Mouse (Mus musculus) thymus, adult 18-20 months (tissue): ENCODE measurements around the gene Plagl1.

Source experiments
- DNase-seq, 2 experiments: peaks; one replicate each; pipeline ENCODE4 v3.0.0; 2022; ENCODE audit warnings: mixed read lengths in 2 of 2

Plagl1 gene

GRCm38 (mm10) chr10:13135751-13136150 is 75.4 kb downstream of the Plagl1 start:
- no peak for DNase-seq

DNA sequence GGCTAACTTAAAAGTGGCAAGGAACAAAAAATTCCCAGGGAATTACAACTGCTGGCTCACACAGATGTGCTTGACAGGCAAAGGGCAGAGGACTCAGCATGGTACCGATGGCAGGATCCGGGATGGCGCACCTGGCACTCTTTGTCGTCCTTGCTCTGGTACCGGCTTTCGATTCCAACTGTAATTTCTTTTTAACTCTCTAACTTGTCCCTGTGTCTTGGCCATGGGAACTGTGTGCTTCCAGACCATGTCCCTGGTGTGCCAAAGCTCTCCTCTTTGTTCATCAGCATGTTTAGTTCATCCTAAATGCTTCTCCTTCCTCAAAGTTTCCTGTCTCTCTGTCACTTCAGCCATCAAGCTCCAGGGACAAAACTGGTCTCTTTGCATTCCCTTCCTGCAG is 77.6 kb downstream of the Plagl1 start:
- DNase-seq, result no peak

DNA sequence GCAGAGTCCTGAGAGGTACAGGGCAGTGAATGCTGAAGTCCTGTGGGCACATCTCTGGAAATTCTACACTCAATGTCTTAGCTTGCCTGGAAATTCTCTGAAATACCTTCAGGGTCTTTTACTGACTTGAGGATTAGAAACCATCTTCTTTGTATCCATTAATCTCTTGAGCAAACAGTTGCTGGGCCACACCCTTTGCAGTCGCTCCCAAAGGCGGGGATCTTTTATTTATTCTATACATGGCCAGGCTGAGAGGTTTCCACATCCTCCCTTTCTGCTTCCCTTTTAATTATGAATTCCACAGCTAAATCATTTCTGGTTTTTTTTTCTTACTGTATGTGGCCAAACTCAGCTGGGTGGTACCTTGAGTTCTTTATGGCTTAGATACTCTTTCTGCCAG is 80.1 kb downstream of the Plagl1 start:
- no peak for DNase-seq

- no peak for DNase-seq
Measured at GRCm38 (mm10) chr10:13150435-13150834, 90.1 kb downstream of the Plagl1 start.

GRCm38 (mm10) chr10:13151353-13151752 is 91.0 kb downstream of the Plagl1 start:
- DNase-seq, result no peak

DNA sequence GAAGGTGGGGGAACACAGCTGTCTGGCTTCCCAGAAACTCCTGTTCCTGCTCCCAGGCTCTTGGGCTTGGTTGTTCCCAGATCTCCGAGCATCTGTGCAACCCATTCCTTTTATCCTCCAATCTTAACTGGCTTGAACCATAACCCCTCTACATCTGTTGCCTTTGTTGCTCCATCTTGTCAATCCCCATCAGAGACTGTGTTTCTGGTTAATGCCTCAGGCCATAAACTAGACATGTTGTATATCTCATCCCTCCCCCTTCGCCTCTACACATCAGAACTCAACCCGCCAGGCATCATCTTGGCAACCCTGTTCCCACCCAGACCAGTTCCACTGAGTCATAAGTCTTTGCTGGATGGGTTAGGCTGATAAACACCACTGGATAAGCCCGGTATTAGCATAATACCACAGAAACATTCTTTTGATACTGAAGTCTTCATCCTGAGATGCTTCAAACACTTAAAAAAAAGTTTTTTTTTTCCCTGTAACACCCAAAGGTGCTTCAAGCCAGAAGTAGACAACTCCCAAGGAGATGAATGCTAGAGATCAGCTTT is 92.6 kb downstream of the Plagl1 start:
- DNase-seq, result no peak

GRCm38 (mm10) chr10:13155377-13155776 is 95.1 kb downstream of the Plagl1 start:
- DNase-seq, result no peak

- DNase-seq, result no peak
Measured at GRCm38 (mm10) chr10:13160913-13161312, 100.6 kb downstream of the Plagl1 start.

DNA sequence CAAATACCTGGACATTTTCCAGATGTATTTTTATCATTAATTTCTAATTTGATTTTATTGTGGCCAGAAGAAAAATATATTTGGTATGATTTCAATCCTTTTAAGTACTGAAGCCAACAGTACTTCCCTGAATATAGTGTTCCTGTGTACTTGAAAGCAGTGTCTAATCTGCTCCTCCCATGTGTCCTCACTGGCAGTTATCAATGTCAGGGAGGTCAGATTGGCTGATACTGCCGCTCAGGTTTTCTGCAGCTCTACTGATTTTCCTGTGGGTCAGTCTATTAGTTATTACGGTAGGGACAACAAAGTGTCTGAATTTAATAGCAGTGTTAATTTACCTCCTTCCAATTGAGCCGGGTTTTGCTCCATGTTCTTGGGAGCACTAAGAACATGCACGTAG is 101.7 kb downstream of the Plagl1 start:
- DNase-seq, result no peak

GRCm38 (mm10) chr10:13168461-13168860 is 108.2 kb downstream of the Plagl1 start:
- no peak for DNase-seq

- no peak for DNase-seq
Measured at GRCm38 (mm10) chr10:13170739-13171448, 110.6 kb downstream of the Plagl1 start.

GRCm38 (mm10) chr10:13171461-13171860 is 111.2 kb downstream of the Plagl1 start:
- DNase-seq, result no peak

GRCm38 (mm10) chr10:13172798-13173221 is 112.5 kb downstream of the Plagl1 start:
- no peak for DNase-seq

DNA sequence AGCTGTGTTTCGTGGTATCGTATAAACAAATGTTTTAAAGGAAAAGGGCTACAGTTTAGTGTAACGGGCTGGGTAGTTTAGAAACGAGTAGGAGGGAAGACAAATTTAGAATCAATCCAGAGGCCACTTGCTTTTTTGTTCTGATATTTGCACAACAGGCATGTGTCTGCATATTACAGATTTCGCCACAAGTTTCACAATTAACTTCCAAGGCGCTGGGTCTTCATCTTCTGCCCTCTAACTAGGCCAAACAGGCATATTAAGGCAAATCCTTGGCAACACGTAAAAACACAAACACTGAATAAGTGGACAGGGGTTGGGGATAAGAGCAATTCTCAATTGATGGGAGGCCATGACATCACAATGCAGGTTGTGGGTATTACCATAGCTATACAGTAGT is 115.6 kb downstream of the Plagl1 start:
- DNase-seq, result no peak

DNA sequence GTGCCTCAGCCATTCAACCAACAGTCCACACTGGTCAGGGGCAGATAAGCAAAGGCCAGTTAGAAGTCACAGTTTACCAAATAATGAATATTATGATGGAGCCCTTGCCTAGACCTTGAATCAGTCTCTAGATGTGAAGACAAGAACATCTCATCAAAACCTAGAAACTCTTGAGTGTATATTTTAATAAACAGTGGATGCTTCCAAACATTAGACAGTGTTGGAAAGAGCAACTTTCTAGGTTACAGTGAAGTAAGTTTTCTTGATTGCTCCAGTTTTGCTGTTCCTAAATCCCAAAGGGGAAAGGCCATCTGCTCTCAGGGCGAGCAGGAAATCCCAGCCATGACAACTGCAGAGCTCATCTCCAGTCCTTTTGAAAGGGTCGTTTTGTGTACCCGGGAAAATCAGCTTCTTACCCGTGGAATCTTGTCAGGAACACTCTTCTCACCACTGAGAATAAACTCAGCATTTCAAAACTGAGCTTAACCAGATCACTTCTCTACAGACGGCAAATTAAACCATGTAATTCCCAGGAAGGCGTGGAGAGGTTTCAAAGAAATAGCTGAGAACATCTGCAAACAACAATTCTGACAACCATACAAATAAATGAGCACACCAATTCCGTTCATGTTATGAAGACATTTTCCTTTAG is 117.8 kb downstream of the Plagl1 start, which contains the start of gene Zc2hc1b:
TSS of gene Zc2hc1b (minus strand) at position 51 of the 652 bp plus-strand sequence.
- no peak for DNase-seq

GRCm38 (mm10) chr10:13180211-13180610 is 119.9 kb downstream of the Plagl1 start:
- no peak for DNase-seq
